Mouse (Mus musculus) right cerebral cortex, postnatal 14 days (tissue): ENCODE measurements around the gene Ccl19.
"Not testable (repeated sequence)": the region's sequence is repeated elsewhere in the genome, so short reads cannot be mapped to it uniquely, and the experiment has no call there.

Experiments
- DNase-seq: peaks from one replicate; pipeline ENCODE4 v3.0.0; 2022

Gene Ccl19

GRCm38 (mm10) chr4:42756477-42756876, at the start of gene Ccl19:
Ccl19 (minus strand) TSS chr4:42756577.
- DNase-seq = not testable (repeated sequence)

DNA sequence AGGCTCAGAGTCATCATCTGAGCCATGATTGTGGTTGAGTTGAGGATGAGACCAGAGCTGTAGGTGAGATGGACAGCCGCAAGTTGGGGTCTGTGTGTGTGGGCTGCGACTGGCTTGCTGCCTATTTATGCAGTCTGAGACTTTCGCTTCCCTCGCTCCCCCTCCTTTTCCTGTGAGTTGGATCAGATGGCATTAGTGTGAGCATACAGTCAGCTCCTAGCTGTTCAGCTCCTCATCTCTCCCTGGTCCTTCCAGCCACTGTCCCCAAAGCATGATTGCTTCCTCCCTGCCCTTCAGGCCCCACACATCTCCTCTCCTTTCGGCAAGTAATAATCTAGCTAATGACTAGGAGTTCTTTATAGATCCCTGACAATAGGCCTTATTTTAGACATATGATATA, 17.5 kb upstream of the Ccl19 start, which contains the start of gene Ccl21a:
TSS of gene Ccl21a (minus strand) at position 101 of the 400 bp plus-strand sequence.
- not testable (repeated sequence) for DNase-seq

DNA sequence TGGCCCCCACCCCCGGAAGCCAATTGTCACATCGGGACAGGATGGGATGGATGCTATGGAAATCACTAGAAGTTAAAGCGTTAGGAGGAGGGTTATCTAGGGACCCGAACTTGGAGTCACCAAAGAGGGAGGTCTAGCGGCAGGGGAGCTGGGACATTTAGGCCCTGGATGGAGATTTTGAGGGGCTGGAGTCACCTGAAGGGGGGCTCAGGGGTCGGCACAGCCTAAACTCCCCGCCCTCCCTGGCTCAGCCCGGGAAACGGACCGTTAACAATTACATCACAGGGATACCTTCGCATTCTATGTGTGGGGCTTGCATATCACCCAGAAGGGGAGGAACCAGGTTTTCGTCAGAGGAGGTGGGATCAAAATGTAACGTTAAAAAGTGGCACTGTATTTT, 21.1 kb downstream of the Ccl19 start, which contains the start of gene 4930578G10Rik:
TSS of gene 4930578G10Rik (plus strand) at position 301 of the 400 bp plus-strand sequence.
- DNase-seq = not testable (repeated sequence)
